Mouse (Mus musculus): ENCODE results near the gene Rbbp5. TPM values are rescaled to one million over a fixed set of nuclear protein-coding genes. Genes with fewer than 3 reads are reported as not detected.

The Rbbp5 gene
- total RNA-seq, 2 experiments from 2014 or later = 36.8 to 37.3 TPM

GRCm38 (mm10) chr1:132500535-132500934 lies 23.4 kb downstream of the Rbbp5 start:
- DNase-seq (ENCODE audit: low spot score in 2 of 2) = no peak

GRCm38 (mm10) chr1:132505155-132505554 lies 28.0 kb downstream of the Rbbp5 start:
- DNase-seq (ENCODE audit: low spot score in 2 of 2) = no peak

DNA sequence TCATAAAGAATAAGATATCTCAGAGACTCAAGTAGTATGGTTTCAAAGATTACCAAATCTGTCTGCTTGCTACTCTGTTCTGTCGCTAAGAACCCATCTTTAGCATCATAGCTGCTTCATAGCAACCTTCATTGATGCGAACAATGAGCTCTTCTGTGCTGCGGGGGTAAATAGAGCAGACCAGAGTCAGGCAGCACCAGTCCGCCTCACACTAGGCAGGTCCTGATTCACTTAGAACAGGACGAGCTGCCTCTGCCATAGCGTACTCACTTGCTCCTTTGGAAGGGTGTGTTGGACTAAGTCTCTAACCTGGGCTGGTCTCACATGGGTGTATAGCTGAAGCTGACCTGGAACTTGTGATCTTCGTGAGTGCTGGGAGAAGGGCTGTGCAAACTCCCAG lies 28.9 kb downstream of the Rbbp5 start, which contains the start of gene Tmem81:
Gene Tmem81, plus strand, starts transcription at position 173 of the 400 bp plus-strand sequence.
- DNase-seq (ENCODE audit: low spot score in 2 of 2) = no peak

- DNase-seq (ENCODE audit: low spot score in 2 of 2) = no peak
These were observed 29.5 kb downstream of the Rbbp5 start for GRCm38 (mm10) chr1:132506656-132507055.

DNA sequence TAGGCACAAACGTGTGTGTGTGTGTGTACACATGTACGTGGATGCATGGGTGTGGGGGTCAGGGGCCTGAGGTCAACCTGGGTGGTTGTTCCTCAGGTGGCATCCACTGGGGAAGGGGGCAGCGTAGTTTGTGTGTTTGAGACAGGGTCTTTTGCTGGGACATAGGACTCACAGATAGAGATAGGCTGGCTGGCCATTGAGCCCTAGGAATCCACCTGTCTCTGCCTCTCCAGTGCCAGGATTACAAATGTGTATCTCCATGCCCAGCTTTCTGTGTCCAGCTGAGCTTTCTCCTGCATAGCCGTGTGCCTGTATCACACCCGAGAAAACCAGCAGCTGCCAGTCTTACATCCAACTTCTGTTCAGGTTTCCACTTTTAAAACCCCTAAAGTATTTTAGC lies 32.6 kb downstream of the Rbbp5 start:
- DNase-seq (ENCODE audit: low spot score in 2 of 2) = no peak

- DNase-seq (ENCODE audit: low spot score in 2 of 2) = no peak
These were observed 34.4 kb downstream of the Rbbp5 start for GRCm38 (mm10) chr1:132511521-132511920.

DNA sequence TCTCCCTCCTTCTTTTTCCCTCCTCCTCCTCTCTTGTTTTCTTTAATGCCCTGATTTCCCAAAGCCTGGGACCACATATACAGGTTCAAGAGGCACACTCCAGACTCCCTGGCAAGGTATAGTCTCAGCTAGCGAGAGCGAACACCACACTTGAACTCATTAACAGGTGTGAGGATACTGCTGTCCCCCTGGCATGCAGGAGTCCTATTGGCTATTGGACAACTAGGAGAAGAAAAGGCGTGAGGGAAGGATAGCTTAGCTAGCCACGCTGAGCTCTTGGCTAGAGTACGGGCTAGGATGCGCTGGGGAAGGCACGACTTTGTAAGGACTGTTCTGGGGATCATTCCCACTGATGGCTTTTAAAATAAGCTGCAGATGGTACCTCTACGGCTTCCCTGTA lies 34.9 kb downstream of the Rbbp5 start:
- DNase-seq (ENCODE audit: low spot score in 2 of 2) = no peak

GRCm38 (mm10) chr1:132515339-132515738 lies 38.2 kb downstream of the Rbbp5 start:
- no peak for DNase-seq (ENCODE audit: low spot score in 2 of 2)

GRCm38 (mm10) chr1:132516776-132517175 lies 39.6 kb downstream of the Rbbp5 start:
- peak in 1 of 2 experiments; percentile 19 for DNase-seq (ENCODE audit: low spot score in 2 of 2)

GRCm38 (mm10) chr1:132518621-132519020 lies 41.5 kb downstream of the Rbbp5 start:
- peak in 1 of 2 experiments; percentile 15 for DNase-seq (ENCODE audit: low spot score in 2 of 2)

- no peak for DNase-seq (ENCODE audit: low spot score in 2 of 2)
These were observed 42.6 kb downstream of the Rbbp5 start for GRCm38 (mm10) chr1:132519734-132520133.

DNA sequence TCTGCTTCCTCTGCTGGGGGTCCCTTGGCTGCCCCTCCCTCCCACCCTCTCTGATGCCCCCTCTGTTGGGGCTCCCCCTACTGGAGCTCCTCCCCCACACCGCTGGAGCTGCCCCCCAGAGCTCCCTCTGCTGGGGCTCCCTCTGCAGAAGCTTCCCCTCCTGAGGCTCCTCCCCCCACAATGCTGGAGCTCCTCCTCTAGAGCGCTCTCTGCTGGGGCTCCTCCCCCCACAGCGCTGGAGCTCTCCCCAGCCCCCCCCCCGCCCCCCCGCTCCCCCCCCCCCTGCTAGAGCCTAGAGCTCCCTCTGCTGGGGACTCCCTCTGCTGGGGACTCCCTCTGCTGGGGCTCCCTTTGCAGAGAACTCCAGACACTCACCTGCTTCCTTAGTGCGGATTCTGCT lies 43.6 kb downstream of the Rbbp5 start:
- peak; percentile 73 to 78 for DNase-seq (ENCODE audit: low spot score in 2 of 2)

- DNase-seq (ENCODE audit: low spot score in 2 of 2) = no peak
These were observed 45.9 kb downstream of the Rbbp5 start for GRCm38 (mm10) chr1:132523048-132523447.

- DNase-seq (ENCODE audit: low spot score in 2 of 2) = peak in 1 of 2 experiments; percentile 44
These were observed 46.8 kb downstream of the Rbbp5 start for GRCm38 (mm10) chr1:132523920-132524319.

GRCm38 (mm10) chr1:132525832-132526231 lies 48.7 kb downstream of the Rbbp5 start:
- peak; percentile 88 to 89 for DNase-seq (ENCODE audit: low spot score in 2 of 2)

DNA sequence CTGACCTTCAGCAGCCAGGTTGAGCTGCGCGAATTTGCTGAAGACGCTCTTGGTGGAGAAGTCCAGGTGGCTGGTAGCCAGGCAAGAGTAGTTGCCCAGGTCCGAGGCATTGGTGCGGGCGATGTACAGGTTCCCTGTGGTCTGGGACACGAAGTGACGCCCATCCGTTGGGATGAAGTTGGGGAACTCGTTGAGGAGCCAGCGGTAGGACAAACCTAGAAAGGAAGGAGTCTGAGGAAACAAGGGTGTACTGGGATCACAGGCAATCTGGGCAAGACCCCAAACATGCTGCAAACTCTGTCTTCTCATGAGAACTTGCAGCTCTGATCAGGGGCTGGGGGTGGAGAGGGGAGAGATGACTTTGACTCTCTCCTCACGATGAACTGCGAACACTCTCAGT lies 50.9 kb downstream of the Rbbp5 start:
- no peak for DNase-seq (ENCODE audit: low spot score in 2 of 2)

GRCm38 (mm10) chr1:132528647-132529334 lies 51.6 kb downstream of the Rbbp5 start:
- no peak for DNase-seq (ENCODE audit: low spot score in 2 of 2)

DNA sequence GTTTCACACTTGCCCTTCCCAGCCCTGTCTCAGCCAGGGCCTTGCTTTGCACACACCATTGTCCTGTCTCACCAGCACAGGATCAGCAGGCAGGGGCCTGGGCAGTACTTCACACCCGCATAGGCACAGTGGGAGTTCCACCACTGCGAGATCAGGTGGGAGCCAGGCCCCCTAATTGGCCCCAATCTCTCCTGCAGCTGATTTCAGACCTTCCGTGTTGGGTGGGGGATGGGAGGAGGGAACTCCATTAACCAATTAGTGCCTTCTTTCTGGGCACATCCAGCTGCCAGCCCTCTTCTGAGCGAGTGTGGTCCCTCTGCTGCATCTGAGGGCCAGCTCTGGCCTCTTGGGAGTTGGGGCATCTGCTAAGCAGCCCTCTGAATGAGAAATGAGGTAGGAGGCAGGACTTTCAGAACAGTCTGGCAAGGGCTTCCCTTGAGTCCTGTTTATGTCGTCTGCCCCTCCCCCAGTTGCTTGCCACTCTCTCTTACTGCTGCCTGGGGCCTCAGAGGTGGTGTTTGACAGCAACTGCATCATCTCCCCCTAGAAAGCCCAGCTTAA lies 53.5 kb downstream of the Rbbp5 start:
- DNase-seq (ENCODE audit: low spot score in 2 of 2) = no peak

DNA sequence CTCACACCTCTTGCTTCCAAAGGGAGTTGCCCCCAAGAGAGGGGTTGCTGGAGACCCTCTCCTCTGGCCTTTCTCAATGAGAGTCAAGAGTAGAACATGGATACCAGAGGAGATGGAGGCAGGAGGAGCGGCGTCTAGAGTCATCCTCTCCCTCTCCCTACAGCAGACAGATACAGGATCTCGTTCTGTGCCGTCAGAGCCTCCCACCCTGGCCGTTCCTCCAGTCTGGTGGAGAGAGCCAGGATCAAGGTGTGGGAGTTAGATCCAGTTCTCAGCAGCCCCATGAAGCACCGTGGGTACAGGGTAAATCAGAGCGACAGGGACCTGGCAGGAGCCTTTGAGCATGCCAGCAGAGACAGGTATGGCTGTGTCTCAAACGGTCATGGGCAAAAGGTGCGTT lies 55.4 kb downstream of the Rbbp5 start:
- DNase-seq (ENCODE audit: low spot score in 2 of 2) = no peak

DNA sequence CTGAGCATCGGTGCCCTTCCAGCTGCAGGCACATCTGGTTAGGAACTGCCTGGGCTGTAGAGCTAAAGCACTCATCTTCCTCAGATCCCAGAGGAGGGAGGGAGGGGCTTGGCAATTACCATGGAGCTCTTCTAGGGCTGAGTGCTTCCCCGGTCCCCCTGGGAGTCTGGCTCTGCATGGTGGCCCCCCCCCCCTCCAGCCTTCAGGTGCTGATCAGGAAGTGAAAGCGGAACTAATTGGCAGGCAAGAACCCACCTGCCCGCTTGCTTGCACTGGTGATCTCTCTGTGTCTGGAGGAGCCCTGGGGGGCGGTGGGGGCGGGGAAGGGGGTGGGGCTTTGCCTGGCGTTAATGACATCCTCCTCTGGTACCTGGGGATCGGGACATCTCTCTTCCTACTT lies 56.7 kb downstream of the Rbbp5 start:
- DNase-seq (ENCODE audit: low spot score in 2 of 2) = no peak

- DNase-seq (ENCODE audit: low spot score in 2 of 2) = no peak
These were observed 58.4 kb downstream of the Rbbp5 start for GRCm38 (mm10) chr1:132535541-132535940.

DNA sequence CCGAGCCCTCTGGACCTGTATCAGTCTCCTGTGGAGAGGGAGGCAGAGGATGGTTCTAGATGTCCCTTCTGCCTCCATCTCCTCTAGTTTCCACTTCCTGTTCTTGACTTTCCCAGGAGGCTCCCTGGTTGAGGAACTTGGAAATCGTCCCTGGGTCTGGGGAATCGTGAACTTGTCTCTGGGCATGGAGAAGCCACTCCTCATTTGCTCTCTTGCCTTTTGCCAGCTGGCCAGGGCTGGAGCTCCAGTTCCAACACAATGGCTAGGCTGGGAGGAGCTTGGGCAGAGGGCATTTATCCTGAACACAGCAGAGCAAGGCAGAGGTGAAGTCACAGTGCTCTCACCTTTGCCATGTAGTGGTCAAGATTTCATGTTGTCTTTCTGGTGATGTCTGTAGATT lies 59.3 kb downstream of the Rbbp5 start:
- DNase-seq (ENCODE audit: low spot score in 2 of 2) = no peak

- no peak for DNase-seq (ENCODE audit: low spot score in 2 of 2)
These were observed 60.6 kb downstream of the Rbbp5 start for GRCm38 (mm10) chr1:132537736-132538135.
